ENCODE assay signal across 8 mouse cellular contexts in the genomic region with DNA sequence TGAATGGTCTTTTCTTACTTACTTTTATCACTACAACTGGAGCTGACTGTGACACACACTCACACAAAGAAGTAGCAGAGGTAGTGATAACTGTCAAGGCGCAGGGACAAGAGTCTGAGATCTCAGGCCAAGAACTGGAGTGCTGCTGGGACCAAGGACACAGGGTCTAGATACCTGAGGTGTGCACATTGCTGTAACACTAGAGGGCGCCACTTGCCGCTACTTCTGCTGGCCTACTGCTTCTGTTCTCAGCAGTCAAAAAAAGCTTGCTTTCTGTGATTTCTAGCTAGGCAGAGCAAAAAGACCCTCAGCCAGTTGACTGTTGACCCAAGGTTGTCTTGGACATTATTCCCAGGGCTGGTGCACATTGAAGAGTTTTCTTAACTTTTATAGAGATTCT. TPM values are rescaled to one million over a fixed set of nuclear protein-coding genes. Genes with fewer than 3 reads are reported as not detected.
DNase-seq lines count a peak whose midpoint lies in the region; ATAC-seq and TF ChIP-seq lines count a peak whose summit lies in the region.

No protein-coding gene starts in this region.

- no peak overlapping the region for H3K9ac ChIP-seq in lung, postnatal 0 days (replicated peaks; ENCODE audit: low read depth)

- 14% methylated on average over 3 of the region's 3 CpGs for WGBS in lung, postnatal 0 days
- WGBS in small intestine, adult 2 months = 19% methylated on average over 3 of the region's 3 CpGs

- no peak overlapping the region for H3K4me3 ChIP-seq in E14TG2a.4 (replicated peaks; ENCODE audit: low read length)
- H3K4me3 ChIP-seq in lung, postnatal 0 days (ENCODE audit: low read depth, low read length) = no peak overlapping the region
- no peak overlapping the region for H3K4me3 ChIP-seq in small intestine, adult 2 months (ENCODE audit: low read depth, low read length)

- no peak for TF ChIP-seq POLR2A in small intestine, adult 2 months (IDR thresholded peaks at IDR 0.05; ENCODE audit: low read depth, low read length)

- H3K36me3 ChIP-seq in E14TG2a.4 (ENCODE audit: insufficient read depth, low read length) = no peaks in the 10 kb centered on the region
- H3K36me3 ChIP-seq in lung, postnatal 0 days (ENCODE audit: insufficient read depth, low read length) = no peaks in the 10 kb centered on the region
- no peaks in the 10 kb centered on the region for H3K36me3 ChIP-seq in small intestine, adult 2 months (ENCODE audit: control insufficient read depth, insufficient read depth, low read length)

- H3K4me2 ChIP-seq in lung, postnatal 0 days (replicated peaks; ENCODE audit: low read depth, low read length) = no peak overlapping the region

- no peak overlapping the region for H3K27ac ChIP-seq in lung, postnatal 0 days (ENCODE audit: low read length)
- H3K27ac ChIP-seq in small intestine, adult 2 months (ENCODE audit: insufficient read depth, low read depth, low read length) = no peak overlapping the region

- no peak for TF ChIP-seq EP300 in lung, postnatal 0 days (IDR thresholded peaks at IDR 0.05)

- no peak for ATAC-seq in cerebellum, adult (ENCODE audit: insufficient number of reproducible peaks, low FRiP score, low TSS enrichment)
- ATAC-seq in lung, postnatal 0 days = 0 out of 2 replicates have a peak, but pooled peaks have one; percentile 56

- peaks cover 6% of the 10 kb centered on the region for H3K9me3 ChIP-seq in E14TG2a.4 (ENCODE audit: low read length)
- H3K9me3 ChIP-seq in lung, postnatal 0 days (ENCODE audit: low read length) = no peaks in the 10 kb centered on the region

- TF ChIP-seq CTCF in E14TG2a.4 (conservative IDR thresholded peaks at IDR 0.05; ENCODE audit: low read length) = peak; percentile 87
- peak; percentile 91 for TF ChIP-seq CTCF in lung, postnatal 0 days (IDR thresholded peaks at IDR 0.05)
- TF ChIP-seq CTCF in small intestine, adult 2 months (IDR thresholded peaks at IDR 0.05; ENCODE audit: extremely low read depth, insufficient read length, insufficient replicate concordance, low read depth, low read length) = peak; percentile 80; the same call in 1 of the 2 replicates

- H3K4me1 ChIP-seq in E14TG2a.4 (replicated peaks; ENCODE audit: low read depth, low read length) = no peaks in the 10 kb centered on the region
- H3K4me1 ChIP-seq in lung, postnatal 0 days (ENCODE audit: insufficient read depth, low read depth, low read length) = no peaks in the 10 kb centered on the region
- H3K4me1 ChIP-seq in small intestine, adult 2 months (ENCODE audit: control insufficient read depth, insufficient read depth, insufficient read length, low read length) = no peaks in the 10 kb centered on the region; the same call in 1 of the 2 replicates

- no peaks in the 10 kb centered on the region for H3K27me3 ChIP-seq in E14TG2a.4 (ENCODE audit: insufficient read depth, low read length)
- no peaks in the 10 kb centered on the region for H3K27me3 ChIP-seq in lung, postnatal 0 days (replicated peaks; ENCODE audit: insufficient read depth, low read length)
- no peaks in the 10 kb centered on the region for H3K27me3 ChIP-seq in small intestine, adult 2 months (ENCODE audit: control insufficient read depth, insufficient read depth, low read length)

- peak; percentile 58 for DNase-seq in cerebellum, adult 11 months
- peak; percentile 37 for DNase-seq in c-Kit-positive CD71-positive TER-119-positive erythroid progenitor cells, embryonic 14.5 days (ENCODE audit: low spot score)
- DNase-seq in frontal cortex, postnatal 36 days (ENCODE audit: low spot score in 2 of 2) = peak; percentile 69 to 73
- peak; percentile 65 to 87 for DNase-seq in kidney, postnatal 36 days
- peak; percentile 86 for DNase-seq in lung, postnatal 0 days (ENCODE audit: low spot score)

RNA-seq across cellular contexts. Expression of gene P4ha2, which starts 45.0 kb away (rescaled TPM):
- 21.4 and 26.5 TPM in 2 replicates for polyA plus RNA-seq in lung, postnatal 0 days (2015; fragmentation: Nextera tagmentation; extraction: Ambion mirVana)
- polyA plus RNA-seq in small intestine, adult 2 months (2012; rRNA removed) = 1.5 and 1.8 TPM in 2 replicates
